Mouse (Mus musculus): ENCODE results near the gene Gng2.

The Gng2 gene

GRCm38 (mm10) chr14:19858808-19859776, 118.3 kb downstream of the Gng2 start:
- DNase-seq: peak; percentile 28

DNA sequence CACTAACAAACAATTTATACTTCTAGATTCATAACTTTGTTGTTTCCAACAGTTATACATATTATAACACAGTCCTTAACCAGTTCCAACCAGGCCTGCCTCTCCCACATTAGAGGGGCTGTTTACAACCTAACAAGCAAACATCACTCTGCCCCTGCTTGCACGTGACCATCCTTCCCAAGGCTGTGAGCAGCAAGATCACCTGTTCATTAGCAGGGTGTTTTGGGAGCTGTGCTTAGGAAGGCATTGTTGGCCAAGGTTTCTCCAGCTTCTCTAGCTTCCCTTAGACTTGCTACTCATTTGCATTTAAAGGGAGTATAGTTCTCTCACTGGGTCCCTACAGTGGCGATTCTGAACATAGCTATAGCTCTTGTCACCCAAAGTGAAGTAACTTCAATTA, 119.1 kb downstream of the Gng2 start:
- no peak for DNase-seq

GRCm38 (mm10) chr14:19853471-19853870, 124.0 kb downstream of the Gng2 start:
- no peak for DNase-seq

DNA sequence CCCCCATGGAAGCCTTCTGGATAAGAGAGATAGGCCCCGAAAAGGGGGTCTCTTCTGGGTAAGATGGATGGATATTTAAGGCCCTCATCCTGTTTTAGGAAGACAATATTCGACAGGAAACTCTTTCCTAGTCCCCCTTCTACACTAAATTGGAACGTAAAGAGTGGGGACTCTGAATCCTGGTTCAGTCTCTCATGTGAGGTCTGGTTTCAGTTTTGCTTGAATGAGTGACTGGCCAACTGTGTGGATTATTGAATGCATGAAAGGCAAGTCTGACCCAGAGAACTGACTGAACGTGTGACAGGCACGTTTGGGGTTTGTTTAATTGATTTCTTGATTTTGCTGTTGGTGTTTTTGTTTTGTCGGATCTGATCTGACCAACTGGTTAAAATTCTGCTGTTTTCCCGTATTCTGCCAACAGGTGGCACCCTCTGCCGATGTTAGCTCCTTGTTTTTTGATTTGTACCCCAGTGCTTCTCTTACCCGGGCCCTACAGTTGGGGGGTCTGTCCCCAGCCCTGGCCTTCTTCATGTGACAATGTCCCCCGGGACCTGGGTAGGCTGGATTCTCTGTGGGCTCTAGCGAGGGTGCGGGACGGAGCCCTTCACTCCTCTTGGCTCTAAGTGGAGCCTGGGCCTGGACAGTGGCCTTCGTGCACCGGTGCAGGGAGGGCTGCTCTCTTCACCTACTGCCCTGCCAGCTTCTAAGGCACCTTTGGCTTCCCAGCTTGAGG, 137.7 kb downstream of the Gng2 start:
- DNase-seq: peak; percentile 65

- DNase-seq: peak; percentile 42
These were observed 141.1 kb downstream of the Gng2 start for GRCm38 (mm10) chr14:19836289-19836688.

GRCm38 (mm10) chr14:19825481-19825880, 151.9 kb downstream of the Gng2 start:
- DNase-seq: no peak

- peak; percentile 92 for DNase-seq
These were observed 153.9 kb downstream of the Gng2 start, which contains the start of gene Rtraf for GRCm38 (mm10) chr14:19823321-19824142. Gene Rtraf, minus strand, starts transcription at chr14:19823824.
